Mouse (Mus musculus) G1E (cell line): ENCODE results near the gene H2-T24.
"Not testable (repeated sequence)": the region's sequence is repeated elsewhere in the genome, so short reads cannot be mapped to it uniquely, and the experiment has no call there.

Source experiments
- CTCF ChIP-seq: IDR thresholded peaks from 2 replicates; pipeline ENCODE4 v1.5.1; 2012; ENCODE audit warnings: low read depth, low read length, inconsistent platforms, mixed read lengths
- GATA1 ChIP-seq: IDR thresholded peaks from 2 replicates; pipeline ENCODE4 v1.6.1; 2012; ENCODE audit warnings: borderline replicate concordance, low read length, inconsistent platforms, mixed read lengths
- POLR2AphosphoS5 ChIP-seq: IDR thresholded peaks from 2 replicates; pipeline ENCODE4 v1.6.1; 2012; ENCODE audit warnings: low read depth, low read length, inconsistent platforms; ENCODE audit not compliant: insufficient replicate concordance
- TAL1 ChIP-seq: conservative IDR thresholded peaks from 2 replicates; pipeline ENCODE4 v1.6.1; 2012; ENCODE audit warnings: low read depth, low read length, inconsistent platforms, mixed read lengths

DNA sequence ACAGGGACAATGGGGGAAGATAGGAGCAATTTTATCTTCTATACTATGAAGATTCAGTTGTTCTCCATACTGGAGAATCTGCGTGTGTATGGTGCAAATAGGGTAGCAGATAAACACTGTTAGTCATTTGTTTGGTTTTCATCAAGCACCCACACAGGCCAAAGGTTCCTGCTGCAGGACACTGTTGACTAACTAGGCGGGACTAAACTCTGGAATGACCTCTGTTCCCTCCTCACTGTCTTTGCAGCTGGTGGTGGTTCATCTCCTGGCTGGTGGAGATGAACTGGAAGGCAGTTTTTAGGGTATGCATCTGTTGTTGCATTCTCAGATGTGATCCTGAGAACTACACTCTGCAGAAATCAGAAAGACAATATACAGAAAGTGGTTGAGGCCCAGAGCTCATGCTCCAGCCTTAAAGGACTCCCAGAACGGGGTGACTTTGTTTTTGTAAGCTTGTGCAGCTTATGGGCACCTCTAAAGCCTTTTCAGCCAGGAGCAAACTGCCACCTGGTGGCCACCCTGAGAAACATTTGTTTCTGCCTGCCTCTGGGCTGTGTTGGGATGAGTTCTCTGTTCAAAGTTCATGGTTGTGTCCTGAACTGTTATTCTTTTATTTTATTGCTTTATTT is 14.8 kb upstream of the H2-T24 start:
- TF ChIP-seq CTCF, GATA1, POLR2AphosphoS5, TAL1: not testable (repeated sequence)
